Mouse (Mus musculus) bone marrow, adult 2 months (tissue): Measurements from ENCODE around the gene Pvr.

Experiments
- CTCF ChIP-seq: fragments of 200-500 bp; IDR thresholded peaks from 2 replicates; pipeline ENCODE4 v1.5.1; 2011; ENCODE audit warnings: low read length, control low read depth; ENCODE audit not compliant: control insufficient read depth, insufficient read depth
- POLR2A ChIP-seq: fragments of 200-500 bp; IDR thresholded peaks from 2 replicates; pipeline ENCODE4 v1.6.1; 2011; ENCODE audit warnings: low read depth, mild to moderate bottlenecking, control low read depth, low read length, borderline replicate concordance; ENCODE audit not compliant: control insufficient read depth

- TF ChIP-seq CTCF: no peak
- TF ChIP-seq POLR2A: no peak
Measured at GRCm38 (mm10) chr7:19953054-19953453, 32.1 kb upstream of the Pvr start.
